Comparison of ENCODE assay signal across 7 mouse cellular contexts in genomic region chr2:112261748-112262653, GRCm38 (mm10). TPM values are rescaled to one million over a fixed set of nuclear protein-coding genes. Genes with fewer than 3 reads are reported as not detected.
DNase-seq lines count a peak whose midpoint lies in the region; ATAC-seq lines count a peak whose summit lies in the region.

TSS of gene Nop10 (plus strand) at chr2:112261926.

- H3K9me3 ChIP-seq in intestine, embryonic 14.5 days (ENCODE audit: control insufficient read depth, low read length) = no peaks in the 10 kb centered on the region

- peak within 1 kb of the TSS; percentile 82 for H3K4me3 ChIP-seq in intestine, embryonic 14.5 days (ENCODE audit: low read depth, low read length)

- H3K27me3 ChIP-seq in intestine, embryonic 14.5 days (replicated peaks; ENCODE audit: control insufficient read depth, insufficient read depth, low read length) = no peaks in the 10 kb centered on the region

- peak within 1 kb of the TSS; percentile 76 for H3K27ac ChIP-seq in intestine, embryonic 14.5 days (ENCODE audit: low read depth)

- intact Hi-C loops in left cerebral cortex, postnatal 14 days (cut with DNase I) = loop anchor here (10.0 kb wide), 2 partner anchors 73 to 193 kb away; partner anchors contain the start of gene Emc7

- peaks cover 13% of the 10 kb centered on the region for H3K4me1 ChIP-seq in intestine, embryonic 14.5 days (replicated peaks; ENCODE audit: control insufficient read depth, insufficient read depth, low read length)

- DNase-seq in adrenal gland, adult 18-20 months (ENCODE audit: low spot score in 2 of 2) = peak; percentile 75 to 86
- peak; percentile 98 for DNase-seq in embryo, embryonic 10.5 days (ENCODE audit: low spot score)
- peak; percentile 72 for DNase-seq in gastrocnemius, postnatal 25 days
- peak; percentile 88 for DNase-seq in intestine, embryonic 14.5 days (ENCODE audit: low spot score)
- peak; percentile 91 to 94 for DNase-seq in left cerebral cortex, postnatal 14 days (ENCODE audit: low spot score in 2 of 2)
- peak; percentile 93 for DNase-seq in mesoderm, embryonic 11.5 days (ENCODE audit: low read depth, low spot score)
- peak; percentile 84 to 87 for DNase-seq in right cerebral cortex, postnatal 36 days (ENCODE audit: low spot score in 2 of 2)

- H3K9ac ChIP-seq in intestine, embryonic 14.5 days (ENCODE audit: low read length) = peak within 1 kb of the TSS; percentile 54

- H3K36me3 ChIP-seq in intestine, embryonic 14.5 days (ENCODE audit: control insufficient read depth, insufficient read depth, low read length) = no peaks in the 10 kb centered on the region

- H3K4me2 ChIP-seq in intestine, embryonic 14.5 days (ENCODE audit: low read length) = peak within 1 kb of the TSS; percentile 64

- under 1% methylated on average over 36 of the region's 36 CpGs for WGBS in intestine, embryonic 14.5 days

- ATAC-seq in intestine, embryonic 14.5 days (replicated peaks; ENCODE audit: low FRiP score, low TSS enrichment, low read depth) = peak; percentile 58

RNA-seq across cellular contexts. Expression of gene Nop10, which starts in this region (rescaled TPM):
- total RNA-seq in adrenal gland, adult 18-20 months (2021) = 100 to 1,000 TPM; 109 to 149 TPM
- 10 to 100 TPM; 49.2 to 55.4 TPM for total RNA-seq in gastrocnemius, postnatal 25 days (2021)
- polyA plus RNA-seq in intestine, embryonic 14.5 days (2014; fragmentation: Nextera tagmentation; extraction: Ambion mirVana) = 255 and 275 TPM in 2 replicates
- total RNA-seq in left cerebral cortex, postnatal 14 days (2021) = 10 to 100 TPM; 70.2 to 71.9 TPM

Comparison
In these comparisons a context has a peak if more than half of its experiments do, and no peak if none do; other contexts are left out.
1. Peak in every context shown above with its lines: DNase-seq, ATAC-seq, H3K4me3 ChIP-seq and H3K27ac ChIP-seq.